Mouse (Mus musculus) urinary bladder, postnatal 36 days (tissue): ENCODE results near the gene Dnaaf1.

Source experiments
- DNase-seq, 2 experiments: peaks; one replicate each; pipeline ENCODE4 v3.0.0; 2022; ENCODE audit warnings: low spot score in 2 of 2, mixed read lengths in 1 of 2

Gene Dnaaf1

DNA sequence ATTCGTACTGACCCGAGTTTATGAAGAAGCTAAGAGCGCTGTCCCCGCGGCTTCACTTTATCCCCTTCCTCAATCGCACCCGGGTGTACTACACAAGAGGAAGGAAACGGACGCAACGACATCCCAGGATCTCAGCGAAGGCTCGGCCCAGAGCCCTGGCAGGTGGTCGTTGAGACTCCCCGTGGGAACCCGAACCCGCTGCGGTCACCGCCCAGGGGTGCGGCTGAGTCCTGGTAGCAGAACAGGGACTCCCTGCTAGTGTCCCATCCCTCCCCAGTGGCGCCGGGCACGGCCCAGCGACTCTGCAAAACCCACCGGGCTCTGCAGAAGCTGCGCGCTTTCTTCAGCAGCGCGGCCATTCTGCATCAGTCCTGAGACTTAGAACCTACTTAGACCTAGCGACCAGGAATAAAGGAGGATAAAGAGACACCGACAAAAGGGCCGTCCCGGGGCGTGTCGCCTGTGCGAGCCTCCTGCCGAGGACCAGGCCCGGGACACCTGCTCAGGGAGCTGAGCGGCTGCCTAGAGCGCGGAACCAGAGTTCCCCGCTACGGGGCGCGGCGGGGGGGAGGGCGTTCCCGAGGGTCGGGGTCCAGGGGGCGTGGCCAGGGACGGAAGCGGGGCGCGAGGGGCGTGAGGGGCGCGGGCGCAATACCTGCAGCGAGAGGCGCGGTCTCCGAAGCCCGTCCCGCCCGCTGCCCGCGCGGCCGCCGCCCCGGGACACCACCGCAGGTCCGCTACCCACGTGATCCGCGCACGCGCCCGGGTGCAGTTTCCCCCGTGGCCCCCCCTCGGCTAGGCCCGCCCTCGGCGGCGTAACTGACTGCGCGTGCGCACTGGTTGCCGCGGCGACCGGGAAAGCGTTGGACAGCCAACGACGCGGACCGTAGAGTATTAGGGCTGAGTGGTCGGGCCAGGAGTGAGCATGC, at the start of gene Dnaaf1, which contains the start of gene Hsdl1:
Dnaaf1 (plus strand) TSS at position 799 of the 929 bp plus-strand sequence.
Hsdl1 (minus strand) TSS at position 747 of the 929 bp plus-strand sequence.
- DNase-seq: peak; percentile 95

DNA sequence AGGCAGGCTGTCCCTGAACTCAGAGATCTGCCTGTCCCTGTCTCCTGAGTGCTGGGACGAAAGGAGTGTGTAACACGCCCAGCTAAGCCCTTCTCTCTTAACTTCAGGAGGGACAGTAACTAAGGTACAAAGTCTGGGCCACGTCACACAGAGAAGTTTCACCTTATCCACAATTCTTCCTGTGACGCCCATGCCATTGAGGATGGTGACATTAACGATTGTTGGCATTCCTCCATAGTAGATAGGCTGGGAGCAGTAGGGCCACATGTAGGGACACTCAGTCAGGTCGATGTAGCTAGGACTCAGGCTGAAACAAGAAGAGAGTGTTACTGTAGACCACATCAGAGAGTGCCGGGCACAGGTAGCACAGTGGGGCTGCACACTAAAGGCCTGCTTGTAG, 46.3 kb upstream of the Dnaaf1 start:
- no peak for DNase-seq

DNA sequence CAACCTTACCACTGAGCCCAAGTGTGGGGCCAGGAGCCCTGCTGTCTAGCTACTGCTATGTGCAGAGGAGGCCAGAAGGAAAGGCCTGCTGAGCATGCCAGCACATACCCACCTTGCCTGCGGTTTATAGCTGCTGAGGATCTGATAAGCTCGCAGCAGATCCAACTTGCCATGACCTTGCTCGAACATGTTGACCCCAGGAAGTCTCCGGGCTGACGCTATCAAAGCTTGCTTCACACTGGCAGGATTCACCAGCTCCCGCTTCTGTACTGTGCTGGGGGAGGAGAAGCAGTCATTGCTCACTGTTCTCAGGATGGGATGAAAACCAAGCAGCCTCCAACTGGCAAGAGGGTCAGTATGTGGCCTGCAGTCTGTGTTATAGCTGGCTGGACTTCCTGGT, 44.1 kb upstream of the Dnaaf1 start:
- DNase-seq: peak; percentile 44 to 62

DNA sequence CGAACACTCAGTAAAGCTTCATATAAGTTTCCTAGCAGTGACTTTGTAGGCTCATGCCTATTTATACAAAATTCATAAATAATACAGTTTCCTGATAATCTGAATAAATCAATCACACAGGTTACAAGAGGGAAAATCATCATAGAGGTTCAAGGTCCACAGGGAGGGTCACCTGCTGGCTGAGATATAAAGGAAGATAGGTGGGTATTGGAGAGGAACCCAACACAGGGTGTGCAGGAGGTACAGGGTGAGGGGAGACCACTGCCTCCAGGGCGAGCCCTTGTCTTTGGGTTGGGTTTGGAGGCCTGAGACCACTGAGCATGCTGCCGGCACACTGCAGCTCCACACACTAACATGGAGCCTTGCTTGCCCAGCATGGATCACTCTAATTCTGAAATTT, 43.6 kb upstream of the Dnaaf1 start:
- no peak for DNase-seq

DNA sequence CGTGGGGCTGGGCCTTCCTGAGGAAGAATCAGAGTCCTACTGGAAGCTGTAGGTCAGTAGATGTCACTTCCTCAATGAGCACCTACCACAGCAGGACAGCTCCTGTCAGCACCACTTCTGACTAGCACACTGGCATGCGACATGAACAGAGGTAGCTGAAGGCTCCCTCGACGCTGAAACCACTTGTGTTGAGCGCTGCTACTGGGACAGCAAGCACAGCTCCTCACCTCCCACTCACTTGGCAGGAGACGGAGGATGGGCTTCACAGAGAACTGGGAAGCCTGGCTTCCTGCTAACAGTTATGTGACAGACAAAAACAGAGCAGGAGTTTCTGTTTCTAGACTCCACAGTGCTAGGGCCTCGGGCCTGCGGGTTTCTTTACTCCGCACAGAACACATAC, 43.1 kb upstream of the Dnaaf1 start:
- DNase-seq: no peak

DNA sequence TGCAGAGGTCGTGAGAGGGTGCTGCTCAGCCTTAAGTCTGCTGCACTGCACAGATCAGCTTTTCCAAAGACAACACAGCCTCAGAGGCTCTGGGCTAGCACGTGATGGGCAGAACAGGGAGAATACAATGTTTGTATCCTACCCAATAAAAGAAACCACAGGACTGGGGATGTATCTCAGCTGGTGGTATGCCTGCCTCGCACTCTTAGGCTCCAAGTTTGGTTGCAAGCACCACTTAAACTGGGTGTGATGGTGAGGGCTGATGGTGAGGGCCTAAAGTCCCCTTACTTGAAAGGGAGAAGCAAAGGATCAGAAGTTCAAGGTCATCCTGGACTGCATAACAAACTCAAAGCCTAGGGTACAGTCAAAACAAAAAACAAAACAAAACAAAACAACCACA, 30.4 kb upstream of the Dnaaf1 start:
- no peak for DNase-seq

DNA sequence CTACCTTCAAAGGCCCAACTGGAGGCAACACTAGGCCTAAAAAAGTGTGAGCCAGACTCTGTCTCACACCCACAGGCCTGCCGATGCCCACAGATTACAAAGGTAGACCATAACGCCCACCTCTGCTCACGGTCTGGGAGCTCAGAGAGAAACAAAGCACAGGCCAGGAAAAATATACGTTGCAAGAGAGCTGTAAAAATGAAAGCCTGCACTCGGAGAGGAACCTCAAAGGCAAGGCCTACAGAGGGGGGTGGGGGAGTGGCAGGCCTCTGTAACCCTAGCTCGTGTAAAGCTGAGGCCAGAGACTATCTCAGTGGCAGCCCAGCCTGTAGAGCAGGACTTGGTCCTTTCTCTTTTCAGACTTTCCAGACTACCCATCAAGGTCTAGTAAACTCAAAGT, 29.9 kb upstream of the Dnaaf1 start:
- no peak for DNase-seq

DNA sequence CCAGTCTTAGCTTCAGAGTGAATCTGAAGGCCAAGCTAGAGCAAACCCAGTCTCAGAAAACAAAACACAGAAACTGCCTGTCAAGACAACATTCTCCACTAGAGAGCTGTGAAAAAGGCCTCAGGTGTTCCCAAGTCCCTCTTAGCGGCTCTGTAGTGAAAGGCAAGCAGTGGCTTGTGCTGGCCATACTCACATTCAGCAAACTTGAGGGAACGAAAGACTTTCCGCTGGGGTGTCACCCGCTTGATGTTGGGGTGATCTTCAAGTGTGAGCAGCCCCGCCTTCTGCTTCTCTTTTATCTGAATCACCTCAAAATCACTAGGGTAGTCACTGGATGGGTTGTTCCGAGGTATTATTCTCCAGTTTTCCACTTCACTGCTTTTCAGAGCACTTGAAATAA, 29.2 kb upstream of the Dnaaf1 start:
- DNase-seq: no peak

DNA sequence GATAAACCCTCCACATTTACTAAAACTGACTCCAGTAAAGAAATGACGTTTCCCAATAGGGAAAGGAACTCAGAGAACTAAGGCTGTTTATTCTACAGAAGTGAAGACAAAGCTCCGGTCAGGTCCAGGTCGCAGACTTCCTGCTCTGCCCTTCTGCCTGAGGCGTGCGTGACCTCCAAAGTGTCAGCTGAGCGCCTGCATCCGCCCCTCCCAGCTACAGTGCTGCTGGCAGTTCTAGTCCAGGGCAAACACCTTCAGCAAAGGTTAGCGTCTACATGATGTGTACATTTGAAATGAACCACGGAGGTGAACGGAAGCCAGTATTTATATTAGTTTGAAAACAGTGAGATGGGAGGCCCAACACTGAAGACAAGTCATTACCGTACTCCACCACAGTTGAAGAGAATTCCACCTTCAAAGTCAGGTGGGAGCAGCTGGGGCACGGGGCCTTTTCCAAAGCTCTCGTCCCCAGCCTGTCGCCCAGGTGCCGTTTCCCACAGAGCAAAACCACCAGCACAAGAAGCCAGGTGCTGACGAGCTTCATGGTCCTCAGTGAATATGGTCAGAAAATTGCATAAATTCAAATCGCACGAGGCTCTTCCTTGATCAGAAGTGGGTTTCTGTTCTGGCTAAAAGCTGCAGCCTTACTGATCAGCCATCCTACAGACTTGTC, 27.9 kb upstream of the Dnaaf1 start:
- DNase-seq: no peak

DNA sequence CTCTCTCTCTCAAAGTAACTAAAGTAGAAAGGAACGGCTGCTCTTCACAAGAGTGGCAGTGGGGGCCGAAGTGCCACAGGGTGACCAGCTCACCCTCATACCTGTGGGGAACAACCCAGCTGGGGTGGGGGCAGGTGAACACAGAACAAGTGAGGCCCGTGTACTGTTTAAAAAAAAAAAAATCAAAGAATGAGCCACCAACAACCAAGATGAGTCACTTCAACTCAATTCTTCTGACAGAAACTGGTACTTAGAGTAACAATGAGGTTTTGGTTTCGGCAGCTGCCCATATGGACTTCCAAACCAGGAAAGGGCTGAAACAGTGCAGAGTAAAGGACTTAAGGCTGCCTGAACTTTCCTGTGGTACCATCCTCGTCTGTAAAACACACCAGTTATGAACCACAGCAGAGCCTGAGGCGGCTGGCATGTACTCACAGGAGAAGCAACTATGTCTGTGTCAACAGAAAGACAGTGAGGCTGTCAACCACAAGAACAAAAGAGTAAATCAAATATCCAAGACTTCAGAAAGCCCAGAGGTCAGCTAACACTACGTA, 26.4 kb upstream of the Dnaaf1 start:
- no peak for DNase-seq

DNA sequence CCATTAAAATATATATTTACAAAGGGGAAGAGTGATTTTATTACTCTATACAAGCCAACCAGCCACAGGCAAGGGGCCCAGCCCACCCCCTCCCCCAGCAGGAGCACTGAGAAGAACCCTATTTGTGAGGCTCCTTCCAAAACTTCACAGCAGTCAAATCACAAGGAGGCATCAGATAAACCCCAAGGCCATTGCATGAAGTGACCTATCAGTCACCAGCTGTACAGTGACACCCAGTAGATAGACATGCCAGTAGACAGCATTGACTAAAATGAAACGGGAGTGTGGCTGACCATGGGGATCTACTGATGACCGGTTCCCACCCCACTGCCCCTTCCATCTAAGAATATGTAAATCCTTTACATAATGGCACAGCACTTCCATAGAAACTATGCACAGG, 22.1 kb upstream of the Dnaaf1 start:
- DNase-seq: no peak

DNA sequence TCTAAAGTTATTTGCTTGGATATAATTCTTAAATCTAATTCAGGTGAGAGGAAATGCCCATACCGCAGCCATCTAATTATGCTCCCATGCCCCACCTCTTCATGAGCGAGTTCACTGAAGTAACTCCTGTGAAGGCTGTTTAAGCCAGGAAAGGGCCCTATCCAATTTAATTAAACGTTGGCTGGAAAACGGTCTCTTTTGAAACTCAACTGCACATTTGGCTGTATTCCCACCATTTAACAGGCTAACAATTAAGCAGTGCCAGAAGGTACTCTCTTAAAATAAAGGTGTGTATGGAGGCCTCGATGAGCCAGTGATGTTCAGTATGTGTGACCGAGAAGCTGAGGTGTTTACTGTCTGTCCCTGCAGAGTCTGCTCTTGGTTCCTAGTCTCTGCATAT, 19.2 kb upstream of the Dnaaf1 start:
- no peak for DNase-seq

DNA sequence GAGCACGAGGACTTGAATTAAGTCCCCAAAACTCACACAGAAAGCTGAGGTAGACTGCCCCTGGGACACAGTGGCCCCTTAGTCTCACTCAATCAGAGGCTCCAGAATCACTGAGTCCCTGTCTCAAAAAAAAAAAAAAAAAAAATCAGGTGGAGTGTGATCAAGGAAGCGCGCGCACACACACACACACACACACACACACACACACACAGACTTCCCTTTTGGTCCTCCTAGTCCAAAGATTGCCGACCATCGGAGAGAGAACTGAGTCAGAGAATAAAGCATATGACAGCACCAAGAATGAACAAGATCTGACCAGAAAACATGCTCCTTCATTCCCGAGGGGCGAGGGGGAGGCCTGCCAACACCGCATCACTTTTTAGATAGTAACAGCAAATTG, 17.9 kb upstream of the Dnaaf1 start:
- no peak for DNase-seq

DNA sequence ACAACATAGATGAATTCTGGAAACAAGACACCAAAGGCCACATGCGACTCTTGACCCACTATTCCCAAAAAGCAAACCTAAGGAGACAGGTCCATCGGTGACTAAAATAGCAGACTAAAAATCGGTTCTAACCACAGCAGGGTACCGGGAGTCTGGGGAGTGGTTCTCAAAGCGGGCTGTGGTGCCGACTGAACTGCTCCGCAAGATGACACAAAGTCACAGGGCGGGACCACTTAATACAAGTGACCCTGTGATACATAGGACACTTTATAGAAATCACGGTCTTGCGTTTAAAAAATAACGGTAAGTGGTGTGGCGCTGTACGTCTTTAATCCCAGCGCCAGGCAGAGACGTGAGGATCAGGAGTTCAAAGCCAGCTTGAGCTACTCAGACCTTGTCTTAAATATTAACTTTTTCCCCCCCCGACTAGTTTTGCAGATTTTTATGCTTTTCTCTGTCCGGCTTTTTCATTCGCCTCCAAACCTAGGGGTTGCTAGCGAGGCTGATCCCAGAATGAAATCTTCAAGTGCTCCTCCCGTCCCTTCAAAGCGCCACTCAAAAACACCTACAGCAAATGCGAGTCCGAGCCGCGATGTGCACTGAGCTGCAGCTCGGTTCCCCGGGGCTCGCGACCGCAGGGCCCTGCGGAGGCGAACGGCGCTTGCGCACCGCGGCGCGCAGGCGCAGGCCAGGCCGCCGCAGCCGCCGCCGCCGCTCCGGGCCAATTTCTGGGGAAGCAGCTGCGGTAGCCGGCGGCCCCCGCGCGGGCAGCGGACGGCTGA, 17.0 kb upstream of the Dnaaf1 start:
- DNase-seq: peak; percentile 13 to 76

DNA sequence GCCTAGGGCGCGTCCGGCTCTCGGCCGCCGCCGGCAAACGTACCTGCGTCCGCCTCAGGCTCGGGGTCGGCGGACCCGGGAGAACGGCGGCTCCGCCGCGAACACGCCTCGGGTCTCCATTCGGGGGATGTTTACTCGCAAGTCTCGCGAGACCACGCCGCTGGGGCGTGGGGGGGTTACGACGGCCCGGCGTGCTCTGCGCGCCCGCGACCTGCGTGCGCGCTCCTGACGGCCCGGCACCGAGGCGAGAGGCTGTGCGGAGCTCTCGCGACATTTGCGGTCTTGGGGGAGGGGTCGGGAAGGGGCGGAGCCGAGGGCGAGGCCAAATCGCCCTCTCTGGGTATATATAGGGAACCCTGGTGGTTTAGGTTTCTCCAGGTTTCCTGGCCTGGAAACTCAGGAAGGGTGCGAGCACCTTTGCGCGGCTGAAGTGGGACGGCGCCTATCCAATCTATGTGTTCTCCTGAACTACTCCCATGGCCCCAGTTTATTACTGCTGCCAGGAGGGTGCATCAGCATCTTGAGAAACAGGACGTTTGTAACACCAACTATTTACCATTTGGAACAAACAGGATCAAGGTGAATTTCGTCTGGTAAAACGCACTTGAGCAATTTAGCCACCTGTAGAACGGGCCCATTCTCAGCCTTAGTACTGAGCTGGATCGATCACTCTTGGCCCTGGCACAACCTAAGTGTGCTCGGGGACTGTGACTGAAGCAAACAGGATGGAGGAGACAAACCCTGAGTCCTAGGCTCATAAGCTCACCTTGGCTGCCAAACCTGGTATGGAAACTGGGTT, 16.2 kb upstream of the Dnaaf1 start, which contains the start of gene Mbtps1:
Mbtps1 (minus strand) TSS at position 133 of the 799 bp plus-strand sequence.
- peak; percentile 97 to 99 for DNase-seq

DNA sequence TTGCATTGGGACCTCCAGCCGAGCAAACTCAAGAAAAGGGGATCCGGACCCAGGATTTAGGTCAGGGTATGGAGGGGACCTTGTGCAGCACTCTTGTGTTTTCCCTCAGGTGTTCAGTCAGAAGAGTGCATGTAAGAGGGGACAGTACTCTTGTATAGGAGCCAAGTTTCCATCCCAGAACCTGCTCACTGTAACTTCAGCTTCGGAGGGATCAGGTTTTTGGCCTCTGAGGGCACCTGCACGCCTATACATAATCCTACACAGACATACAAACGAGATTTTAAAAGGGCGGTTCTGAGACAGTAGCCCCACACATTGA, 15.7 kb upstream of the Dnaaf1 start:
- DNase-seq: no peak

DNA sequence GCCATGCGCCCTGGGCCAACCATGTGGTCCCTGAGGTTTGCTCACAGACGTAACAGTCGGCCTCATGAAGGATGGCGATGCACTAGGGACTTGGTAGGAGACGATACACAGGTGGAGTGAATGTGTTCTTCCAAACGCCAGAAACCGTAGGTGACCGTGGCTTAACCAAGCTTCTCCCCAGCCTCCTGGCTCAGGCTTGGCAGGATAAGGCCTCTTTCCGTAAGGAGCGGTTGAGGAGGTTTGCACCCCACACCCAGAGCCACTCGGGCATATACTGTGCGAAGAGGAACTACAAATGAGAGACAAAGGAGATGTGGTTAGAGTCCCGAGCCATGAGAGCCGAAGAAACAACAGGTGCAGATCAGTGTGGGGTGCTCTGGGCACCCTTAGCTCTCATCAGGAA, 11.2 kb upstream of the Dnaaf1 start:
- DNase-seq: no peak

DNA sequence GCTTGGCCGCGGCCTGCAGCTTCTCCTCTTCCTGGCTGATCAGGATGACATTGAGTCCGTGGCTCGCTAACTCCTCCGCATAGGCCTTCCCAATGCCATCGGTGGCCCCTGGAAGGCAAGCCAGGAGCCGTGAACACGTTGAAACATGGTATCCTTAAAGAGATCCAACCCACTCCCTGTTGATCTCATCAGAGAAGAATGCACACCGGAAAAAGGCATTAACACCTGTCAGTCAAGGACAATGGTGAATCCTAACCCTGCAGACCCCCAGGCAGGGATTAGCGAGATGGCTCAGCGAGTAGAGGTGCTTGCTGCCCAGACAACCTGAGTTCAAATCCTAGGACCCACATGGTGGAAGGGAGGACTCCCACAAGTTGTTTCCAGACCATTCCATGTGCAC, 8.7 kb upstream of the Dnaaf1 start:
- no peak for DNase-seq

DNA sequence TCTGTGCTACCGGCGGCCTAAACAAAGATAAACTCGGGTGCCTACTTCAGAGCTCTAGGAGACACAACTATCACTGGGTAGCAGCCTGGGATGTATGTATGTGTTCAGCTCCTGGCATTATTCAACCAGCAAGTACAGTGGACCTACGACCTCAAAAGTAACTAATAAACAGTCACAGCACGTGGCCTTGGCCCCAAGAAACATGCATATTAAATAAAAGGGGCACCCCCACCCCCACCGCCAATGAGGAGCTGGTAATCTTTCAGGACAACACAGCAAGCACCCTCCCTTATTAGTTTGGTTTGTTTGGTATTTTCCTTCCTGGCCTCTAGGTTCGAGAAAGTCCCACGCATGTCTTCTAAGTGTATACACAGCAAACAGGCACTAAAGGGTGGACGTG, 6.8 kb upstream of the Dnaaf1 start:
- no peak for DNase-seq

DNA sequence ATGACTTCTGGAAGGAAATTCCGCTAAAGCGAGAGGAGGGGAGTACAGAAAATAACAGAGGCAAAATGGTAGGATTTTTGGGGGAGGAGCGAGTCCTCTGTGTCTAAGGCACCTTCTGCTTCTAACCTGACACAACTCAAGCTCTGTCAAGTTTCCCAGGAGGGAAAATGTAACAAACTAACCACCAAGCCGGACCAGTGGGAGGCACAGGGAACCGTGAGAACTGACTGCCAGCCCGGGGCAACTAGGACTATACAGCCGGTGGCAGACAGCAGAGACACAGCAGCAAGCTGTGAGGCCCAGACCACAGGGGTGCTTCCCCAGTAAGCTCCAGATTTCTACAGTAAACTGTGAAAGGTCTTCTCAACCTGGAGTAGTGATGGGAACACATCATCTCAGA, 6.1 kb upstream of the Dnaaf1 start:
- DNase-seq: no peak

DNA sequence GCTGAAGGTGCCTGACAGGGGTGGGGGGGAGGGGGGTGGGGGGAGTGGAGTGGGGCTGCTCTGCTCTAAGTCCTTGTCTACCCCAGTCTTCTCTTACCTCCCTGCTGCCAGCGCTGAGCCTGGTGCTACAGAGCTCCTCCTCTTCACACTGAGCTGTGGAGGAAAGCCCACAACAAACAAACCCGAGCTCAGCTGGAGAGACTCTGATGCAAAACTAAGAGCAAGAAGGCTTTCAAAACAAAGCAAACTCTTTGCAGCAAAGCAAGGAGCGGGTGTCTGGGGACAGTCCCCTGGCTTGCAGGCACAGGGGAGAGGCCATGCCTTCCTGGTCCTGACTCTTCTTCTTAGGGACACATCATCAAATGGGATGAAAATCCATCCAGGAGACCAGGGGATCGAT, 5.2 kb upstream of the Dnaaf1 start:
- no peak for DNase-seq
